Mouse (Mus musculus) frontal cortex, adult (tissue): ENCODE results near the gene Poglut1.
A peak's percentile ranks its signal among the peaks of the same experiment; 100 is the strongest.
"Not testable (repeated sequence)": the region's sequence is repeated elsewhere in the genome, so short reads cannot be mapped to it uniquely, and the experiment has no call there.

Experiments used
- ATAC-seq: cut with Nextera tagmentation; 2 replicates; pipeline ENCODE4 v1.9.2; 2017; ENCODE audit warnings: mild to moderate bottlenecking, moderate library complexity, mixed read lengths; ENCODE audit not compliant: low TSS enrichment

The Poglut1 gene

DNA sequence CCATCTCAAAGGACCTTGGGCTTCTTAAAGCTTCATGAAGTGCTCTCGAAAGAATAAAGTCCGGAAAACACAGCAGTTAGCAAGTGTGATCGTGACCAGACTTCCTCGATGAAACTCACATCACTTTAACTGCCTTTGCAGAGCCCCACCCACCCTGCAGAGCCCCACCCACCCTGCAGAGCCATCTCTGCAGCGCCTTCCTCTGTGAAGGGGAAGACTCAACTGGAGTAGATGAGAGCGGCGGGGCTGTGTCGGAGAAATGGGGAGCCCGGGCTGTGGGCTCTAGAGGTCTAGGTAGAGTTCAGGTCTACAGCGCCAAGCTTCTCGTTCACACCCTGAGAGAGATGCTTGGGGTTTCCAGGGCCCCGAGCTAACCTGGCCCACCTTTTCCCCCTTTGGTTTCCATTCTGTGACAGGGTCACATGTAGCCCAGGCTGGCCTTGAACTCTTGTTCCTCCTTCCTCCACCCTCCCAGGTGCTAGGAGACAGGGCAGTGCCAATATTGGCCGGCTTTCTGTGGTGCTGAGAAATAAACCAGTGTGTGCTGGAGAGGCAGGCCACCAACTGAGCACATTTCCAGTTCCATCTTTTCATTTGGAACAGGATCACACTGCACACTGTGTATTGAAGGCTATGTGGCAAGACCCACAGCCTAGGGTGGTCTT lies 11.2 kb downstream of the Poglut1 start:
- ATAC-seq: no peak

DNA sequence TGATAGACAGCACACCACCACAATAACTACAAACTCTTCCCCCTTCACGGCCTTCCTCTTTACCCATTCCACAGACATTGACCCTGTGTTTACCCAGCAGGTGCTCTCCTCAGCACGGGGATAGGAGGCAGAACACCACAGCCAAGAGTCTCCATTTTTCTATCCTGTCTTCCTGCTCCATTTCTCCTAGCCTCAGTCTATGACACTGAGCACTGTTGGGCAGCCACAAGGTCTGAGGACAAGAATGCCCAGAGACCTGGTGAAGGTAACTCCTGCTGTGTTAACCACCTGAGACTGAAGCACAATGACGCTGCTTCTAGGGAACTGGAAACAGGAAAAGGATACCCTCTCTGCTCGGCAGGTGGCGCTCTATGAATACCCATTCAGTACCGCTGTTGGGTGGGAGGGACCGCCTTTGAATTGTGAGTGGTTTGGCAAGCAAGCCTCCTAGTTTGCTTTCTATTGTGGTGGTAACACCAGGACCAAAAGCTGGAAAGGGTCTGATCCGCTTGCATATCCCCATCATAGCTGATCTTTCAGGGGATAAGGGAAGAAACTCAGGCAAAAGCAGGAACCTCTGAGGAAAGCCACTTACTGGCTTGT lies 13.4 kb downstream of the Poglut1 start:
- ATAC-seq: peak; percentile 91

DNA sequence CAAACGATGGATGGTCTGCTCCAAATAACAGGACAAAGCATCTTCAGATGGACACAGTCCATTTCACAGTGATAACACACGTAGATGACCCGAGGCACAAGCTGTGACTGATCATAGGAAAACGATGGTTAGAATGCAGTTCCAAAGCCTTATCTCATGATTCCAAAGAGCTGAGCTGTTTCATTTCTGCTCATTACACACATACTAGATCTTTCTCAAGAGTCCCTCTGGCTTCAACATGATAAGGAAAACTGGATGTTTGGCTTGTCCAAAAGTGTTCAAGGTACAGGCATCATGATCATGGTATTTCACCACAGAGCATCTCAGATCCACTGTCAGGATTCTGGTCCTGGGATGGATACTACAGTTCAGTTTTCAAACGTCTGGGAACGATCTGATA lies 23.8 kb downstream of the Poglut1 start:
- no peak for ATAC-seq

DNA sequence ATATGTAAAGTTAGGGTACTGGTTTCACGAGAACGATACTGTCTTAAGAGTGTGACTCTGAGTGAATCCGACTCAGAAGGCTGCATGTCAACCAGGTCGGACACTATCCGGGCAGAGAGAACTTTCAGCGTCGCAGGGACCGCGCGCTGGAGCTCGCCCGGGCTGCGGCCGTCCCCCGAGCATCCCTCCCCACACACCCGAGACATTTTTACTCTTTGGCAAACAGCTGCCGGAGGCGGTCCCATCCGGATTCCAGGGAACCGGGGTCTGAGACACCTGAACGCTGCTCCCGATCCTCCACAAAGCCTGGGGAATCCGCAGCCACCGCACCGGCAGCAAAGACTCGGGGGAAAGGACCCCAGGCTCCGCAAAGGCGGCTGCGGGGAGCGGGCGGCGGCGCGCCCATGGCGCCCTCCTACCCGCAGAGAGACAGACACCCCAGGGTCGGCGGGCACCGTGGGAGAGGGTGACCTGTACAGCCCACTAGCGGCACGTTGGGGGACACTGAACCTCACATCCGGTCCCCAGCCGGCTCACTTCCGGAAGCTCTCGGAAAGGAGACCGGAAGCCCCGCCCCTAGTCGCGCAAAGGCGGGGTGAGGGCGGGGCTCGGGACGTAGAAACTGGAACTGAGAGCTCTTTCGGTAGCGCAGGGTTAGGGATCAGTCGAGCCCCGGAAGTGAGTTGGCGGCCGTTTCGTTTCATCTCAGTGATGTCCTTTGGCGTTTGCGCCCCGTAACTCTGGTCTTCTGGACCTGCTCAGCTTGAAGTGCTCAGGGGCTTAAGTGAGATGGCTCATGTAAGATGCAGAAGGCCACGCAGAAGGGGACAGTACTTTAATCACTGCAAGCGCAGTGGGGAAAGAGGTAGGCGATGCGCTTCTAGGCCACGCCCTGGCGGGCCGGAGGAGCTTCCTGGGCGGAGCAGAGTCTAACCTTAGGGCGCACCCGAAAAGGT lies 27.7 kb downstream of the Poglut1 start, which contains the start of gene Timmdc1:
Gene Timmdc1, minus strand, starts transcription at position 535 of the 956 bp plus-strand sequence.
- peak; percentile 97 for ATAC-seq

DNA sequence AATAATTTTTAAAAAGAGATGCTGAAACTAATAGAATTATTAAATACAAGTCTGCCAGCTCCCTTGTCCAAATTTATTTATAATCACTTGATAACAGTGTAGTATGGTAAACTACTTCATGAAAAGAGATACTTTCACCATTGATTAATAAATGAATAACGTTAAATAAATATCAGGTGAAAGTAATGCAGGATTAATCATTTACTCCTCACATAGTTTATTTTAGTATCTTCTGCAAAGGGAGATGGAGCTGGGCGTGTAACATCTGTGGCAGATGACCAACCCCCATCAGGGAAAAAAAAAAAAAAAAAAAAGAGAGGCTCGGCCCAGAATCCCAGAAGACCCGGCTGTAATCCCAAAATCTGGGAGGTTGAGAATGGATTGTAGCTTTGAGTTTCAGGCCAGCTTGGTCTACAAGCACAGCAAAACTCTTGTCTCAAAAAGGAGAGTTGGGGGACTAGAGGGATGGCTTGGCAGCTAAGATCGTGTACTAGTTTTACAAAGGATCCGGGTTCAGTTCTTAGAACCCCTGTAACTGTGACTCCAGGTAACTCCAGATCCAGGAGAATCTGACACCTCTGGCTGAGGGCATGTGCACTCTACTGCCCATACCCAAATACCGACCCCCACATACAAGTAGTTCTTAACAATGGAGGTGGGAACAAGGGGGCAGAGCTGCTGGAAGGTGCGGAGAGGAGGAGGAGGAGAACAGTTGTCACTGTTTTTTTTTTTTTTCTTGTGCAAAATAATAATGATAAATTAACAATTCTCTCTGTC lies 28.7 kb downstream of the Poglut1 start:
- no peak for ATAC-seq

DNA sequence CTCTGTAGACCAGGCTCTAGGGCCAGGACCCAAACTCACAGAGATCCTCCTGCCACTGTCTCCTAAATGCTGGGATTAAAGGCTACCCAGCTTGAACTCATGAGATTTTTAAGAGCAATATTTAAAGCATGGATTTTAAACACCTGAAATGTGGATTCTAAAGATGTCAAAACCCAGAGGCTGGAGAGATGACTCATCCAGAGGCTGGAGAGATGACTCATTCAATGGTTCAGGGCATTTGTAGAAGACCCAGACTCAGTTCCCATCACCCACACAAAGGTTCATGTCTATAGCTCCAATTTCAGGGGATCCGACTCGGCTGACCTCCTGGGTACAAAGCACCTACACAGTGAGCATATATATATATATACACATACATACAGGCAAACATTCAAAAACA lies 30.9 kb downstream of the Poglut1 start:
- no peak for ATAC-seq

DNA sequence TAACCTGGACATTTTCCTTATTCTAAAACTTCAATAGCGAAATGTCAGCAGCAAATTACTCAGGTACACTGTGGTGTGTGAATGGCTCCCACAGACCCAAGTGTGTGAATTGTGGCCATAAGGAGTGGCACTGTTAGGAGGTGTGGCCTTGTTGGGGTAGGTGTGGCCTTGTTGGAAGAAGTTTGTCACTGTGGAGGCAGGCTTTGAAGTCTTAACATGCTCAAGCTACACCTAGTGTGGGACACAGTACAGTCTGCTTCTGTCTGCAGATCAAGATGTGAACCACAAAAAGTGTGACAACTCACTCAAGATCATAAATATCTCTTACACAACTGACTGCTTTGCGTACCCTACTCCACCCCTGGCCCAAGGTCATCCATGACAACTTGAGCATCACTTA lies 39.2 kb downstream of the Poglut1 start:
- ATAC-seq: no peak

DNA sequence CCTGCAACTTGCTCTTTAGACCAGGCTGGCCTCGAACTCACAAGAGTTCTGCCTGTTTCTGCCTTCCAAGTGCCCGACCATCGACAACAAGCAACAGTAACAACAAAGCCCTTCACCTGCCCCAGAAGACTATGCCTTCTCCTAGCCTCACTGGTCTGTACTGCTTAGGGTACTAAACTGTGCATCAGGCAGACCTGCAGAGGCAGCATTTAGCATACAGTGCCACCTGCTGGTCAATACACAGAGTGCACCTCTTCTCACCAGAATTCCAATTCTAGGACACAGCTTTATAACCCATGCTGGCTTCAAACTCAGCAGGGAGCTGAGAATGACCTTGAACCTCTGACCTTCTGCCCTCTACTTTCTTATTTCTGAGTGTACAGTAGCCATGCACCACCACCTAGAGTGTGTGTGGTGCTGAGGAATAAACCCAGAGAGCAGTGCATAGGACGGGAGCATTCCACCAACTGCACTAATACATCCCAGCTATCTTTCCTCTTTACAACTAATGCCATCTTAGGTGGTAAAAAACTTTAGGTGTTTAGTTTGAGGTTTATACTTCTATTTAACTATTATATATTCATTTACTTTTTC lies 43.9 kb downstream of the Poglut1 start:
- peak; percentile 94 for ATAC-seq

DNA sequence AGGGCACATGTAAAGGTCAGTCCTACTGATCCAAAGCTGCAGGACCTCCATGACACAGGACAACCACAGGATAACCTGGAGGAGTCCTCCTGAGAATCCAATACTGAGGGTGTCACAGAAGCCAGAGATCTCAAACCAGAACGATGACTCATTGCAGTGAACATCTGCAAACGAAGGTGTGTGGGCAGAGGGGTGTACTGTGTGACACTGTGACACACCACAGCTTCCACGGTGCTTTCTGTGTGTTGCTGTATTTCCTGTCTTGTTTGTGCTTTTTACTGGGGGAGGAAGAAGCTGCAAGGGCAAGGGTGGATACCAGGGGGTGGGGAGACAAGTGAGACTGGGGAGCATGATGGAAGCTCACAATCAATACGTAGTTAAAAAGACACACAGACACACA lies 46.5 kb downstream of the Poglut1 start:
- ATAC-seq: no peak

DNA sequence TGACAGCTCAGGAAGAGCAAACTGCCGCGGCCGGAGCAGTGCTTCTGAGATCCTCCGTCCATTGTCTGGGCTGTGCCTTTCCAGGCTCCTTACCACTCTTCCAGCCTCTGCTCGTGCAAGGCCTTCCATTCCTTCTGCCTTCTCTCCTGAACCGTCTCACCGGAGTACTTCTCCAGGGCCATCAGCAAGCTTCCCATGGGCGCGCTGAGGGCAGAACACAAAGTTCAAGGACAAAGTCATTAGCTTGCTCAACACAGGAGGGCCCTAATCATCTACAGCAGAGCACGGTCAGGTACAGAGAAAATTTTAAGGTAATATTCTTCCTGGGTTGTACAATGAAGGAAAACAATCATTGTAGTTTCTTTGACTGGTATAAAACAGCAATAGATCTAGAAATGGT lies 47.6 kb downstream of the Poglut1 start:
- no peak for ATAC-seq

DNA sequence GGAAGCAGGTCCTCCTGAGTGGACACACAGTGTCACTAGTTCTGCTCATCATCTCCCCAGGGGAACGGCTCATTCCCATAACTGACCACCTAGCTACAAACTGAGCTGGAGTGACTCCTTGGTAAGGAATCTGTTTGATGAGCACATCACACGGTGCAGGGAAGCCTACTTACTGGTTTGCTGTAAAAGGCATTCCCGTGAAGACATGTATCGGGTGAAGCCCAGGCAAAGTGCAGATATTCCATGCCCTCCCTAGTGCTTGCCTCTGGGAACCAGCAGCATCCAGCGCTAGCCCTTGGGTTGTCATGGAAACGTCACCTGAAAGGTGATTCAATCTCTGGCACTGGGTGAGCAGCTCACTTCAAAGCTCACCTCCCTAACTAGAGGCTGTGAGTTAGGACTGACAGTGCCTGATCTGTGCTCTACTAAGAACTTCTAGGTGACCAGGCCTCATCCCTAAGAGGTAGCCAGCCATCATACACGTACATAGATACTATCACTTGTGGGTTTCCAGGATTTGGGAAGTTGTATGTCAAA lies 53.4 kb downstream of the Poglut1 start:
- ATAC-seq: no peak

DNA sequence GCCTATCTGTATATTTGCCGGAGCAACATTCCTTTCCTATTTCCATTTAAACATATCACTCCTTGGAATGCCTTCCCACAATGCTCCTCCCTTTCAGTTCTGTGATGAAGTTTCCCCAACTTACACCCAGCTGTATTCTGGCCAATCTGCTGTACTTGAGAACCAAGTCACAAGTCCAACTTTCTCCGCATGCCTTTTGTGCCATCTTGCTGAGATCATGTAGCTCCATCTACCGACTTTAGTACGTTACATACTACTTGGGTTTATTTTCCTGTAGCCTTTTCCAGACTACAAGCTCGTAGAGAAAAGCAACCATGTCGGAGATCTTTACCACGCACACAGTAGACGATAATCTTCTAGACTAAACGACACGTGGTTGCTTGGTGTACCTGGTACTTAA lies 56.2 kb downstream of the Poglut1 start:
- peak; percentile 76 for ATAC-seq

DNA sequence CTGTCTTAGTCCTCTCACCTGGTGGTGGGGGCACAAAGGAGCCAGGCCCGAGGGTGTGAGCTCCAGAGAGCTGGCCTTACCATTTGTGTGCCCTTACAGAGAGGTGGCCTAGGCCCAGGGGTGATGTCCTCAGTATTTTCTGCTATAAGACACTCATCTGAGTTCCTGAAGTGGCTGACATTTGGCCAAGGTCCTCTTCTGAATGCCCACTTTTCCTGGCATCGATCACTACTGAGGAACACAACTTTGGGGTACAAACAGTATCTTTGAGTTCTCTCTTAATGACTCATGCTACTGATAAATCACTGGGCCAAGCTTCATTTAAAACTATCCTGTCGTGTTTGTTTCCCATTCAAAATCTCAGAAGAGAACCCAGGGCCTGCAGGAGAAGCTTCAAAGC lies 57.5 kb downstream of the Poglut1 start:
- no peak for ATAC-seq

DNA sequence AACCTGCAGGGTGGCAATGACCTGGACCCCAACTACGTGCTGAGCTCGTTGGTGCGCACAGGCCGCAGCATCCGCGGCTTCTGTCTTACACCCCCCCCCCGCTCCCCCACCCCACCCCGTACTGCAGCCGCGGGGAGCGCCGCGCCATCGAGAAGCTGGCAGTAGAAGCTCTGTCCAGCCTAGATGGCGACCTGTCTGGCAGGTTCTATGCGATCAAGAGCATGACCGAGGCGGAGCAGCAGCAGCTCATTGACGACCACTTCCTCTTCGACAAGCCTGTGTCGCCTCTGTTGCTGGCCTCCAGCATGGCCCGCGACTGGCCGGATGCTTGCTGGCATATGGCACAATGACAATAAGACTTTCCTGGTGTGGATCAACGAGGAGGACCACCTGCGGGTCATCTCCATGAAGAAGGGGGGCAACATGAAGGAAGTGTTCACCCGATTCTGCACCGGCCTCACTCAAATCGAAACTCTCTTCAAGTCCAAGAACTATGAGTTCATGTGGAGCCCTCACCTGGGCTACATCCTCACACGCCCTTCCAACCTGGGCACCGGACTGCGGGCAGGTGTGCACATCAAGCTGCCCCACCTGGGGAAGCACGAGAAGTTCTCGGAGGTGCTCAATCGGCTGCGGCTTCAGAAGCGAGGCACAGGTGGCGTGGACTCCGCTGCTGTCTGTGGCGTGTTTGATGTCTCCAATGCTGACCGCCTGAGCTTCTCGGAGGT lies 66.3 kb downstream of the Poglut1 start:
- ATAC-seq: no peak

DNA sequence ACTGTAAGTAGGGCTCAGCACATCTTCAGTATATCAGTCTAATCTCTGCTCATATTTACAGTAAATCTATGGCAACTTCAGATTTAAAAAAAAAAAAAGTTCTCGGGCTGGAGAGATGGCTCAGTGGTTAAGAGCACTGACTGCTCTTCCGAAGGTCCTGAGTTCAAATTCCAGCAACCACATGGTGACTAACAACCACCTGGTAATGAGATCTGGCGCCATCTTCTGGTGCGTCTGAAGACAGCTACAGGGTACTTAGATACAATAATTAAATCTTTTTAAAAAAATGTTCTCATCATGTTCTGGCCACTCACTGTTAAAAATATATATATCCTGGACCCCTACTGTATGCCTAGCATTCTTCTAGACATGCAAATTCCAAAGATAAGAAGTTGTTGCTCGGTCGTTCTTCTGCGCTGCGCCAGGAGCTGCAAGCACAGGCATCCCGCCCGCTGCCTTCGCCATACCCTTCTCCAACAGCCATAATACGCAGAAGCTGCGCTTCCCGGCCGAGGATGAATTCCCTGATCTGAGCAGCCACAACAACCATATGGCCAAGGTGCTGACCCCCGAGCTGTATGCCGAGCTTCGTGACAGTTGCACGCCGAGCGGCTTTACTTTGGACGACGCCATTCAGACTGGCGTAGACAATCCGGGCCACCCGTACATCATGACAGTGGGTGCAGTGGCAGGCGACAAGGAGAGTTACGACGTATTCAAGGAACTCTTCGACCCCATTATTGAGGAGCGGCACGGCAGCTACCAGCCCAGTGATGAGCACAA lies 67.1 kb downstream of the Poglut1 start:
- no peak; the same call in 1 of the 2 replicates for ATAC-seq

DNA sequence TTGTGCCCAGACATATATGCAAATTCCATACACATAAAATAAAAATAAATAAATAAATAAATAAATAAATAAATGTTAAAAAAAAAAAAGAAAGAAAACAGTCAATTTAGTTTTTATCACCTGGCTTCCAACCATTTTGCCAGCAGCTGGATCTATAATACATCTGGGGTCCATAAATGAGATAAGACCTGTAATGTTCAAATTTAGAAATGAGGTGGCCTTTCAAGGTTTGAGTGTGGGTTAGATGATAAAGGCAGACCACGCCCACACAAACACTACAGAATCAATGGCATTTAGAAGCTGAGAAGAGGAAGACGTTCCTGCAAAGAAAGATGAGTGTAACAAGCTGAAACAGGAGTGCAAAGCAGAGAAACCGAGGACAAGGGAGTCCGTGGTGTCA lies 68.7 kb downstream of the Poglut1 start:
- ATAC-seq: no peak

DNA sequence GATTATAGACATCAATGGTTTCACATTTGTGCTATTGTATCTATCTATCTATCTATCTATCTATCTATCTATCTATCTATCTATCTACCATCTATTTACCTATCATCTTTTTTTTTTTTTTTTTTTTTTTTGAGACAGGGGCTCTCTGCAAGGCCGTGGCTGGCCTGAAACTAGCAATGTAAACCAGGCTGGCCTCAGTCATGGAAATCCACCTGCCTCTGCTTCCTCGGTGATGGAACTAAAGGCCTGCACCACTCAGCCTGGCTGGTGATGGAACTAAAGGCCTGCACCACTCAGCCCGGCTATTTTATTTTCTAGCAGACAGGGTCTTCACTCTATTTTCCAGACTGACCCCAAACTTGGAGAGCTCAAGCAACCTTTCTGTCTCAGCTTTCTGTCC lies 71.8 kb downstream of the Poglut1 start:
- no peak for ATAC-seq

DNA sequence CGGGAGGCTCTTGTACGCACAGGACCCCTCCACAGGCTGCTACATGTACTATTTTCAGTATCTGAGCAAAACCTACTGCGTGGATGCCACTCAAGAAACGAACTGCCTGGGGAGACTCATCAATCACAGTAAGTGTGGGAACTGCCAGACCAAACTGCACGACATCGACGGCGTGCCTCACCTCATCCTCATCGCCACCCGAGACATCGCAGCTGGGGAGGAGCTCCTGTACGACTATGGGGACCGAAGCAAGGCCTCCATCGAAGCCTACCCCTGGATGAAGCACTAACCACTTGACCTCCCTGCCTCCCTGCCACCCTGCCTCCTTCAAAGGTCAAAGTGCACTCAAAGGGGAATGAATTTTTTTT lies 72.8 kb downstream of the Poglut1 start:
- ATAC-seq: not testable (repeated sequence)

DNA sequence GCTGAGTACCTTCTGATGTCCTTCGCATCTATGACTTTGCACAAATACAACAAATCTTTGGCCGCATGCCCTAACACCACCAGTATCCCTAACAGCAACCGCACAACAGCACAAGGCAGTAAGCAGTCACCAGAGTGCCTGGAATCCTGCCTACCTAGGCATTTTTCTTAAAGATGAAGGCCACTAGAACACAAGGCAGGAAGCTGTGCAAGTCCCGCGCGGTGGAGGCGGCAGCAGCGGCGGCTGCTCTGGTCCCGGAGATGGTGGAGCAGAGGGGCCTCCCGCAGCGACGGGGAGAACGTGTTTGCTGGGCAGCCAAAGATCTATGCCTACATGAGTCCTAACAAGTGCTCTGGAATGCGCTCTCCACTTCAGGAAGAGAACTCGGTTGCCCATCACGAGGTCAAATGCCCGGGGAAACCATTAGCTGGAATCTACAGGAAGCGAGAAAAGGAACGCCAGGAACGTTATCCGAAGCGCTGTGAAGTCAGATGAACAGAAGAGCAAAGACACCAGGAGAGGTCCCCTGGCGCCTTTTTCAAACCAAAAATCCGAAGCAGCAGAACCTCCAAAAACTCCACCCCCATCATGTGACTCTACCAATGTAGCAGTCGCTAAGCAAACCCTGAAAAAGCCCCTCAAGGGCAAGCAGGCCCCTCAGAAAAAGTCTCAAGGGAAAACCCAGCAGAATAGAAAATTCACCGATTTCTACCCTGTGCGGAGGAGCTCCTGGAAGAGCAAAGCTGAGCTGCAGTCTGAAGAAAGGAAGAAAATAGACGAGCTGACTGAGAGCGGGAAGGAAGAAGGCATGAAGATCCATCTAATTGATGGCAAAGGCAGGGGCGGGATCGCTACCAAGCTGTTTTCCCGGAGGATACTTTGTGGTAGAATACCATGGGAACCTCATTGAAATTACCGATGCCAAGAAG lies 73.5 kb downstream of the Poglut1 start:
- peak; percentile 87 for ATAC-seq
